In the genomic region with DNA sequence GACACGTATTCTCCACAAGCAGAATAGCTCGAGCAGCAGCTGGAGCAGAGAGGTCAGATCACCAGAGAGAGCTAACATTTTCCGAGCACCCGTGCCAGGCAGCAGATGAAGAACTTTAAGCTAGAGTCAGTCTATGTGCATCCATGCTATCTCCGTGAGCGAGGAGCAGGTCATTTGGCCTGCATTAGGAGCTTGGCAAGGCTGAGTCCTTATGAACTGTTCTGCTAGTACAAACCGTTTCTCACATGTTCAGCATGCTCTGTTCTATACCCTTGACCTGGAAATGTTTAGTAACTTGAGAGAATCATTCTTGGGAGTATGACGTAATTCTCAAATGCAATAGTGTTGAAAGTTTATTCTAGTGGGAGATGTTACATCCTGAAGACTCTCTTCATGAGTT, we compare ENCODE assay signal across 29 mouse cellular contexts. TPM values are rescaled to one million over a fixed set of nuclear protein-coding genes. Genes with fewer than 3 reads are reported as not detected.
DNase-seq lines count a peak whose midpoint lies in the region; ATAC-seq and TF ChIP-seq lines count a peak whose summit lies in the region.
"Had no signal": no experiment of that assay in that cellular context is flagged by ENCODE, and none has a peak within 500 bp of the region (broad histone marks: within the 10 kb centered on the region; RNA-seq: fewer than 3 reads in every experiment).

No protein-coding gene starts in this region.

- H3K36me3 ChIP-seq in liver, embryonic 16.5 days (ENCODE audit: control insufficient read depth, insufficient read depth): no peaks in the 10 kb centered on the region
- no peaks in the 10 kb centered on the region for H3K36me3 ChIP-seq in liver, embryonic 11.5 days (ENCODE audit: control insufficient read depth, insufficient read depth, low read length)
- H3K36me3 ChIP-seq in testis, adult 2 months (ENCODE audit: control insufficient read depth, insufficient read depth, low read length): no peaks in the 10 kb centered on the region
- H3K36me3 ChIP-seq: embryonic facial prominence, embryonic 13.5 days; embryonic facial prominence, embryonic 15.5 days; forebrain, embryonic 10.5 days; forebrain, embryonic 12.5 days had no signal

- no peak overlapping the region for H3K4me3 ChIP-seq in liver, embryonic 16.5 days (ENCODE audit: low read depth, low read length)
- no peak overlapping the region for H3K4me3 ChIP-seq in liver, embryonic 11.5 days (ENCODE audit: low read depth, low read length)
- no peak overlapping the region for H3K4me3 ChIP-seq in testis, adult 2 months (ENCODE audit: control insufficient read depth, low read depth, low read length)
- H3K4me3 ChIP-seq: embryonic facial prominence, embryonic 13.5 days; embryonic facial prominence, embryonic 15.5 days; erythroblast, embryonic 14.5 days; forebrain, embryonic 10.5 days; forebrain, embryonic 12.5 days had no signal

- no peaks in the 10 kb centered on the region for H3K9me3 ChIP-seq in liver, embryonic 16.5 days (replicated peaks; ENCODE audit: control insufficient read depth, low read length)
- no peaks in the 10 kb centered on the region for H3K9me3 ChIP-seq in liver, embryonic 11.5 days (ENCODE audit: control insufficient read depth, low read length)
- H3K9me3 ChIP-seq: embryonic facial prominence, embryonic 13.5 days; embryonic facial prominence, embryonic 15.5 days; forebrain, embryonic 10.5 days; forebrain, embryonic 12.5 days had no signal

- H3K9ac ChIP-seq in liver, embryonic 16.5 days (ENCODE audit: low read depth, low read length): no peak overlapping the region
- no peak overlapping the region for H3K9ac ChIP-seq in liver, embryonic 11.5 days (ENCODE audit: low read depth, low read length)
- H3K9ac ChIP-seq: embryonic facial prominence, embryonic 13.5 days; embryonic facial prominence, embryonic 15.5 days; forebrain, embryonic 12.5 days had no signal

- no peaks in the 10 kb centered on the region; the same call in 1 of the 2 replicates for H3K4me1 ChIP-seq in liver, embryonic 16.5 days (ENCODE audit: control insufficient read depth, low read depth, low read length)
- no peaks in the 10 kb centered on the region for H3K4me1 ChIP-seq in liver, embryonic 11.5 days (replicated peaks; ENCODE audit: control insufficient read depth, insufficient read depth, low read length)
- H3K4me1 ChIP-seq in testis, adult 2 months (ENCODE audit: control insufficient read depth, insufficient read depth, low read length): no peaks in the 10 kb centered on the region
- H3K4me1 ChIP-seq: embryonic facial prominence, embryonic 13.5 days; embryonic facial prominence, embryonic 15.5 days; forebrain, embryonic 10.5 days; forebrain, embryonic 12.5 days had no signal

- H3K27me3 ChIP-seq in liver, embryonic 16.5 days (ENCODE audit: control insufficient read depth, insufficient read depth, low read depth, low read length): no peaks in the 10 kb centered on the region
- no peaks in the 10 kb centered on the region for H3K27me3 ChIP-seq in liver, embryonic 11.5 days (replicated peaks; ENCODE audit: control insufficient read depth, insufficient read depth, low read length)
- H3K27me3 ChIP-seq in testis, adult 2 months (ENCODE audit: control insufficient read depth, insufficient read depth, low read length): no peaks in the 10 kb centered on the region
- H3K27me3 ChIP-seq: embryonic facial prominence, embryonic 13.5 days; embryonic facial prominence, embryonic 15.5 days; forebrain, embryonic 12.5 days had no signal

- no peak for TF ChIP-seq POLR2A in testis, adult 2 months (IDR thresholded peaks at IDR 0.05; ENCODE audit: control insufficient read depth, low read depth, low read length)

- TF ChIP-seq CTCF in testis, adult 2 months (IDR thresholded peaks at IDR 0.05; ENCODE audit: control insufficient read depth, insufficient read depth, insufficient replicate concordance, low read depth, low read length): no peak

- H3K4me2 ChIP-seq in liver, embryonic 16.5 days (ENCODE audit: low read depth, low read length): no peak overlapping the region
- no peak overlapping the region for H3K4me2 ChIP-seq in liver, embryonic 11.5 days
- H3K4me2 ChIP-seq: embryonic facial prominence, embryonic 13.5 days; embryonic facial prominence, embryonic 15.5 days; forebrain, embryonic 12.5 days had no signal

- H3K27ac ChIP-seq in liver, embryonic 16.5 days (ENCODE audit: low read length): no peak overlapping the region
- H3K27ac ChIP-seq in liver, embryonic 11.5 days (ENCODE audit: low read depth, low read length): no peak overlapping the region
- H3K27ac ChIP-seq in testis, adult 2 months (ENCODE audit: control insufficient read depth, insufficient read depth, low read depth, low read length): peak overlapping the region; percentile 43; the same call in 1 of the 2 replicates
- H3K27ac ChIP-seq: embryonic facial prominence, embryonic 13.5 days; embryonic facial prominence, embryonic 15.5 days; forebrain, embryonic 10.5 days; forebrain, embryonic 12.5 days had no signal

- peak; percentile 19; the same call in 1 of the 2 replicates for ATAC-seq in liver, embryonic 16.5 days (ENCODE audit: low read depth)
- ATAC-seq in liver, embryonic 11.5 days (replicated peaks; ENCODE audit: low FRiP score): no peak
- ATAC-seq: activated CD4-positive, CD25-positive, alpha-beta regulatory T cell, adult 4 months; forebrain, embryonic 14.5 days; forebrain, embryonic 16.5 days; Patski had no signal

- DNase-seq in adrenal gland, postnatal 36 days: peak; percentile 5 to 6
- no peak for DNase-seq in adrenal gland, postnatal 10 days
- DNase-seq in liver, embryonic 11.5 days (ENCODE audit: low spot score): no peak
- DNase-seq in testis, postnatal 10 days (ENCODE audit: low spot score): no peak
- peak; percentile 81 for DNase-seq in adipocyte (ENCODE audit: low spot score)
- DNase-seq in heart, postnatal 4 days: no peak
- DNase-seq: adrenal gland, adult 8-10 months; adrenal gland, postnatal 25 days; cerebellum, adult 11 months; cerebellum, adult 18-20 months; cerebellum, adult 8-10 months; cerebellum, adult 9-11 months; cerebellum, postnatal 14 days; cerebellum, postnatal 36 days; embryo, embryonic 11 days had no signal

- WGBS in liver, embryonic 16.5 days (ENCODE audit: insufficient replicate concordance): 58% methylated on average over 8 of the region's 8 CpGs
- WGBS in liver, embryonic 11.5 days: 76% methylated on average over 8 of the region's 8 CpGs

RNA-seq across cellular contexts. Expression of a gene that starts 28.3 kb away (rescaled TPM):
- 1 to 10 TPM in 1 of 2 experiments, under 1 TPM in 1; 0.26 to 1.1 TPM for total RNA-seq in adrenal gland, postnatal 36 days (2021)
- total RNA-seq in adrenal gland, postnatal 10 days (2021): 1 to 10 TPM; 1.7 to 1.8 TPM
- 3.7 and 4.3 TPM in 2 replicates for polyA plus RNA-seq in liver, embryonic 16.5 days (2015; fragmentation: Nextera tagmentation; extraction: Ambion mirVana)
- polyA plus RNA-seq in liver, embryonic 11.5 days (2014; fragmentation: Nextera tagmentation; extraction: Ambion mirVana): 3.4 and 4.6 TPM in 2 replicates
- 3.8 and 5.1 TPM in 2 replicates for polyA plus RNA-seq in testis, adult 2 months (2012; rRNA removed)
- 1 to 10 TPM; 1.0 TPM for total RNA-seq in heart, postnatal 4 days (2021)
- total RNA-seq: common myeloid progenitor, adult 5-6 weeks; MEL had no signal
- polyA plus RNA-seq: C2C12, Patski had no signal

RNA-seq across cellular contexts. Expression of a gene that starts 38.9 kb away (rescaled TPM):
- total RNA-seq in adrenal gland, postnatal 36 days (2021): 10 to 100 TPM; 54.1 to 78.3 TPM
- 10 to 100 TPM; 58.7 to 62.8 TPM for total RNA-seq in adrenal gland, postnatal 10 days (2021)
- 24.6 and 25.2 TPM in 2 replicates for polyA plus RNA-seq in liver, embryonic 16.5 days (2015; fragmentation: Nextera tagmentation; extraction: Ambion mirVana)
- 44.4 and 51.7 TPM in 2 replicates for polyA plus RNA-seq in liver, embryonic 11.5 days (2014; fragmentation: Nextera tagmentation; extraction: Ambion mirVana)
- polyA plus RNA-seq in testis, adult 2 months (2012; rRNA removed): 6.5 and 7.8 TPM in 2 replicates
- total RNA-seq in heart, postnatal 4 days (2021): 10 to 100 TPM; 36.8 to 38.2 TPM

Comparison
In these comparisons a context has a peak if more than half of its experiments do, and no peak if none do; other contexts are left out.
1. DNase-seq: peak in adrenal gland, postnatal 36 days (2 of 2) and adipocyte (single experiment); none in adrenal gland, postnatal 10 days (single experiment), liver, embryonic 11.5 days (single experiment), testis, postnatal 10 days (single experiment) and heart, postnatal 4 days (single experiment).